Mouse (Mus musculus) intestine, embryonic 14.5 days (tissue): ENCODE data around the gene Ddx6. TPM values are rescaled to one million over a fixed set of nuclear protein-coding genes. Genes with fewer than 3 reads are reported as not detected.

Source experiments
- ATAC-seq: fragments of 200-750 bp; cut with Nextera tagmentation; replicated peaks from 2 replicates; pipeline ENCODE4 v1.8.0; 2017; ENCODE audit warnings: low read depth, moderate number of reproducible peaks, moderate TSS enrichment, moderate library complexity; ENCODE audit not compliant: low FRiP score, low TSS enrichment
- DNase-seq: peaks from one replicate; pipeline ENCODE4 v3.0.0-alpha.2; 2018; ENCODE audit warnings: low spot score
- H3K27ac ChIP-seq: fragments of 300-500 bp; sonication (generic); 2 replicates; pipeline ENCODE4 v1.5.1; 2014; ENCODE audit warnings: low read depth, mild to moderate bottlenecking, control low read depth
- H3K27me3 ChIP-seq: fragments of 300-500 bp; sonication (generic); replicated peaks from 2 replicates; pipeline ENCODE4 v1.6.1; 2014; ENCODE audit warnings: low read length, control low read depth; ENCODE audit not compliant: control insufficient read depth, insufficient read depth
- H3K36me3 ChIP-seq: fragments of 300-500 bp; sonication (generic); 2 replicates; pipeline ENCODE4 v1.6.1; 2014; ENCODE audit warnings: low read length, control low read depth; ENCODE audit not compliant: control insufficient read depth, insufficient read depth
- H3K4me1 ChIP-seq: fragments of 300-500 bp; sonication (generic); replicated peaks from 2 replicates; pipeline ENCODE4 v1.6.1; 2014; ENCODE audit warnings: low read length, control low read depth, mixed read lengths; ENCODE audit not compliant: control insufficient read depth, insufficient read depth
- H3K4me2 ChIP-seq: fragments of 300-500 bp; sonication (generic); 2 replicates; pipeline ENCODE4 v1.6.1; 2014; ENCODE audit warnings: low read length
- H3K4me3 ChIP-seq: fragments of 300-500 bp; sonication (generic); 2 replicates; pipeline ENCODE4 v1.5.1; 2014; ENCODE audit warnings: low read depth, low read length, control low read depth, mixed read lengths
- H3K9ac ChIP-seq: fragments of 300-500 bp; sonication (generic); 2 replicates; pipeline ENCODE4 v1.6.1; 2014; ENCODE audit warnings: mild to moderate bottlenecking, low read length
- H3K9me3 ChIP-seq: fragments of 300-500 bp; sonication (generic); 2 replicates; pipeline ENCODE4 v1.6.1; 2016; ENCODE audit warnings: low read length, control low read depth; ENCODE audit not compliant: control insufficient read depth
- WGBS: fragments of 180-500 bp; shearing (Covaris S2); extraction: QIAGEN DNeasy Blood & Tissue Kit; methylation state at CpG from one replicate; pipeline ENCODE4 v1.1.7; 2014; 5-methylcytosine and 5-hydroxymethylcytosine counted together
- polyA plus RNA-seq: library from polyadenylated mRNA; unstranded; fragments of >200 nt; fragmentation: Nextera tagmentation; extraction: Ambion mirVana; gene quantifications from 2 replicates; pipeline ENCODE4 v1.2.1, GENCODE M21; 2014

Ddx6 gene
- polyA plus RNA-seq, 1 experiment from 2014 or later, result 17.8 TPM

DNA sequence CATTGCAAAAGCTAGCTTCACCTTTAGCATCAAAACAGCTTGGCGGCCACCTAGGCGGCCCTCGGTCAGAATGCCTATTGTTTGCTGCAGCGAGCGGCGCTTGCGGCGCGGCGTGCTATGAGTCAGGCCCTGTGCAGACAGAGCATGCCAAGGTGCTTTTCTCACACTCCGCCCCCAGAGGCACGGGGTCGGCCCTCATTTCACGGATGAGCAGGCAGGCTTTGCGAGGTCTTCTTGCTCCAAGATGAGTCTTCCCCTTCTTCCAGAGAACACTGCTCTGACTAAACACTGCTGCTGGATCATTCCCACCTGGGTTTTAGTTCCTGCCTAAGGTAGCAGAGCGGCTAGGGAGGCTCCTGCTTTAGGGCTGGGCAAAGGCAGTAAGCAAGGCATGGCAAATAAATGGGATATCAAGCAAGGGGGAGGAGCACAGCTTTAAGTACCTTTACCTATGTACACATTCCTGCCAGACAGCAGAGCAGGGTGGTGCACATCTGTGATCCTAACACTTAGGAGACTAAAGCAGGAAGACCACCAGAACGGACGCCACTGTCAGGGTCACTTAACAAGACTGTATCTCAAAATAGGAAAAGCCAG lies 5.7 kb upstream of the Ddx6 start:
- DNase-seq (peak; percentile 78), ATAC-seq (0 out of 2 replicates have a peak, but pooled peaks have one; percentile 32)
- WGBS, result 5% methylated on average over 18 of the region's 18 CpGs
- no peak overlapping the region; the same call in 1 of the 2 replicates for H3K27ac ChIP-seq
- no peaks in the 10 kb centered on the region for H3K9me3 ChIP-seq
- peak overlapping the region; percentile 27; the same call in 1 of the 2 replicates for H3K9ac ChIP-seq
- no peaks in the 10 kb centered on the region for H3K27me3 ChIP-seq
- 0 out of 2 replicates have a peak, but pooled peaks cover 3% of the 10 kb centered on the region for H3K36me3 ChIP-seq
- peaks cover 23% of the 10 kb centered on the region for H3K4me1 ChIP-seq
- H3K4me2 ChIP-seq, result peak overlapping the region; percentile 45
- peak overlapping the region; percentile 6; the same call in 1 of the 2 replicates for H3K4me3 ChIP-seq

DNA sequence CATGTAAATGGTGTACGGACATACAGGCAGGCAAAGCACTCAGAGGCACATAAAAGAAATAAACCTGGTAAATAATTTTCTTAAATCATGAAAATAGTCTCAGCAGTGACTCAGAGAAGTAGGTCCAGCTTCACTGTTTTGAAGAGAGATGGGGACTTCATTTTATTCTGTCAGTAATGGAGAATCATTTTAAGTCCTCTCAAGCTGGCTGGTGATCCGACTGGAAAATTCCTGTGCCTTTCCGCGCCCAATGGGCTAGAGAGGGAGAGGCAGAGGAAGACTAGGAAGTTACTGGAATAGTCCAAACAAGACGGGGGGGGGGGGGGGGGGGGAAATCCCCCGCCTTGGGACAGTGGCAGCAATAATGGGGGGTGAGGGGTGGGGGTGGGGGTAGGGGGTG lies 5.1 kb upstream of the Ddx6 start:
- H3K4me1 ChIP-seq, result peaks cover 23% of the 10 kb centered on the region

DNA sequence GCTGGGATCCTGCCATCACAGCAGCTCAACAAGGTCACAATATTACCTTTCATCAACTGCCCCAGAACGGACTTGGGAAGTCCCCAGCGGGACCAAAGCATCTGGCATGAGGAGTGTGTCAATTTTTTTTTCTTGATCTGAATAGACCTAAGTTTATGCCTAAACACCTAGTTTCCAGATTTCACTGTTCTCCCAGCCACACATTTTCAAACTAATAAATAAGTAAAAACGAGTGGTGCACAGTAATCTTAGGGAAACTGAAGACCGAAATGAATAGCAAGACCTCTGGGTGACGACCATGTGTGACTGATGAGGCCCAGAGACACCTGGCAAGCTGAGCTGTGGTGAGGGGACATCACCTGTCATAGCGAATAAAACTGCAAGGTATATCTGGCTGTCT lies 3.9 kb upstream of the Ddx6 start:
- ATAC-seq, result no peak
- 85% methylated on average over 6 of the region's 6 CpGs for WGBS

More for the DNA sequence above, 5.1 kb upstream of the Ddx6 start:
- no peak for ATAC-seq
- no peak overlapping the region for H3K9ac ChIP-seq
- H3K4me2 ChIP-seq, result peak overlapping the region; percentile 45; the same call in 1 of the 2 replicates
- no peak overlapping the region for H3K27ac ChIP-seq
- DNase-seq, result no peak
- no peak overlapping the region for H3K4me3 ChIP-seq
- no peaks in the 10 kb centered on the region for H3K27me3 ChIP-seq
- H3K9me3 ChIP-seq, result no peaks in the 10 kb centered on the region
- 29% methylated on average over 6 of the region's 6 CpGs for WGBS
- 0 out of 2 replicates have a peak, but pooled peaks cover 3% of the 10 kb centered on the region for H3K36me3 ChIP-seq

DNA sequence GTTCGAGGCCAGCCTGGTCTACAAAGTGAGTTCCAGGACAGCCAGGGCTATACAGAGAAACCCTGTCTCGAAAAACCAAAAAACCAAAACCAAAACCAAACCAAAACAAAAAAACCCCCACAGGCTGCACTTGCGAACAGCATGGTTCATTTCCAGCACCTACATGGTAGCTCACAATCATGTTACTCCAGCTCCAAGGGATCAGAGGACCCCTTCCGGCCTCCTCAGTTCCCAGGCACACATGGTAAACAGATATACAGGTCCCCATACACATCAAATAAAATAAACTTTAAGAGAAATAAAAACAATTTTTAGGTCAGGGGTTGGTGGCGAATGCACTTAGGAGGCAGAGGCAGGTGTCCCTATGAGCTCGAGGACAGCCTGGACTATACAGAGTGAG lies 1.9 kb upstream of the Ddx6 start:
- Histone ChIP-seq H3K36me3 (peaks cover 12% of the 10 kb centered on the region), H3K9ac (peak overlapping the region; percentile 25), H3K4me3 (peak overlapping the region; percentile 100; the same call in 1 of the 2 replicates), H3K9me3 (no peaks in the 10 kb centered on the region), H3K4me1 (peaks cover 40% of the 10 kb centered on the region), H3K4me2 (peak overlapping the region; percentile 76), H3K27ac (0 out of 2 replicates have a peak overlapping the region, but pooled peaks have one; percentile 99), H3K27me3 (no peaks in the 10 kb centered on the region)
- ATAC-seq (no peak), DNase-seq (no peak)
- 71% methylated on average over 6 of the region's 6 CpGs for WGBS

More for the DNA sequence above, 3.9 kb upstream of the Ddx6 start:
- no peak overlapping the region for H3K4me3 ChIP-seq
- H3K4me1 ChIP-seq, result peaks cover 23% of the 10 kb centered on the region
- no peak overlapping the region for H3K27ac ChIP-seq
- H3K36me3 ChIP-seq, result 0 out of 2 replicates have a peak, but pooled peaks cover 3% of the 10 kb centered on the region
- no peaks in the 10 kb centered on the region for H3K27me3 ChIP-seq
- H3K4me2 ChIP-seq, result no peak overlapping the region
- no peak overlapping the region for H3K9ac ChIP-seq
- H3K9me3 ChIP-seq, result no peaks in the 10 kb centered on the region
- DNase-seq, result peak; percentile 6

DNA sequence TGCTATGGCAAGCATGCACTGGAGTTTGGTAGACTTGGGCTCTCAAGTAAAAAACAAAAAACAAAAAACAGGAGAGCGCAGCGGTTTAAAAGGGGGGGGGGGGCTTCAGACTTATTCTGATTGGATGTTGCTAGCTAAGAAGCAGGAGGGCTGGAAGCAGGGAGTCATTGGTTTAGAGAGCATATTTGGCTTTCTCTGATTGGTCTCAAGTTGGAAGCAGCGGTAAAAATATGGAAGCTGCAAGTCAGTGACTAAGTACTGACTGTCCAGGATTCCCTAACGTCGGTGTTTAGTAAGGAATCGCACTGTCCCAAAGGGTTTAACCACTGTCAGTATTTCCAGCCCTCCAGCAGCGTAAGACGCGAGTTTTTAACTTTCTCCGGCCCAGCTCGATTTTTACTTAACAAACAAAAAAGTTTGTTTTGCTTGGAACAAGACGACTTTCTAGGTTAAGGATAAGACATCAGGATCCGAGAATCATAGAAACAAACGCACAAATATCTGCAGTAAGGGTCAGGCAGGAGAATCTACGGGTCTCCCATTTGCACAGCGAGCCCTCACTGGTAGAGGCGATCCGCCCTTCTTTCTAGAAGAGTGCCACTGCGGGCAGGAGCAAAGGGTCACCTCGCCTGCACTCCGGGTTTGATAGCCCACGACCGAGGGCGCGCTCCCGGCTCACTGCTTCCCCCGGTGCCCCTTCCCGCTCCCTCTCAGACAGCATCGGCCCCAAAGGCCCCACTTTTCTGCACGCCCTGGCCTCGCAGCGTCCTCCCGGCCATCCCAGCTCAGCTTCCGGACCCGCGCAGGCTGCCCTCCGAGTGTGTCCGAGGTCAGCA lies 1.0 kb upstream of the Ddx6 start:
- H3K27me3 ChIP-seq, result no peaks in the 10 kb centered on the region
- peaks cover 20% of the 10 kb centered on the region for H3K36me3 ChIP-seq
- peaks cover 39% of the 10 kb centered on the region for H3K4me1 ChIP-seq
- H3K9ac ChIP-seq, result peak overlapping the region; percentile 100
- H3K4me2 ChIP-seq, result peak overlapping the region; percentile 76
- peak; percentile 77 for DNase-seq
- peak overlapping the region; percentile 99 for H3K27ac ChIP-seq
- ATAC-seq, result peak; percentile 67
- H3K4me3 ChIP-seq, result peak overlapping the region; percentile 100
- H3K9me3 ChIP-seq, result no peaks in the 10 kb centered on the region
- under 1% methylated on average over 38 of the region's 38 CpGs for WGBS

DNA sequence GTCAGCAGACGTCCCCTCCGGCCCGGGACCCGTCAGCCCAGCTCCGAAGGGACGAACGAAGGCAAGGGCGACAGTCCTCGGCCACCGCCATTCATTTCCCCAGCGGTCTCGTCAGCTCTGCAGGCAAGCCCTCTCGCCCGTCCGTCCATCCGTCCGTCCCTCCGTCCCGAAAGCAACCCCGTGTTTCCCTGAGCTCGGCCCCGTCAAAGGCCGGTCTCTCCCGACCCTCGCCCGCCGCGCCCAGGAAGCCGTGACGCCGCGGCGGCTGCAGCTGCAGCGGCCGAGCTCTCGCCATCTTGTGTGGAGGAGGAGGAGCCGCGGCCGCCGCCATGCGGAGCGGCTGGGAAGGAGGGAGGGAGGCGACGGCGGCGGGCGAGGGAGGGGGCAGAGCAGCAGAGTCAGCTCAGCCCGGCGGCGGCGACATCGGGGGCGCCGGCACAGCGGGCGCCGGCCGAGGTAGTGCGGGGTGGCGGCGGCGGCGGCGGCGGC lies 358 bp upstream of the Ddx6 start:
- Histone ChIP-seq H3K4me1 (peaks cover 34% of the 10 kb centered on the region), H3K4me3 (peak overlapping the region; percentile 100), H3K4me2 (peak overlapping the region; percentile 76), H3K9ac (peak overlapping the region; percentile 100), H3K27me3 (no peaks in the 10 kb centered on the region), H3K36me3 (peaks cover 27% of the 10 kb centered on the region), H3K9me3 (no peaks in the 10 kb centered on the region), H3K27ac (peak overlapping the region; percentile 99)
- peak; percentile 92 for DNase-seq
- peak; percentile 66 for ATAC-seq
- under 1% methylated on average over 46 of the region's 65 CpGs for WGBS

DNA sequence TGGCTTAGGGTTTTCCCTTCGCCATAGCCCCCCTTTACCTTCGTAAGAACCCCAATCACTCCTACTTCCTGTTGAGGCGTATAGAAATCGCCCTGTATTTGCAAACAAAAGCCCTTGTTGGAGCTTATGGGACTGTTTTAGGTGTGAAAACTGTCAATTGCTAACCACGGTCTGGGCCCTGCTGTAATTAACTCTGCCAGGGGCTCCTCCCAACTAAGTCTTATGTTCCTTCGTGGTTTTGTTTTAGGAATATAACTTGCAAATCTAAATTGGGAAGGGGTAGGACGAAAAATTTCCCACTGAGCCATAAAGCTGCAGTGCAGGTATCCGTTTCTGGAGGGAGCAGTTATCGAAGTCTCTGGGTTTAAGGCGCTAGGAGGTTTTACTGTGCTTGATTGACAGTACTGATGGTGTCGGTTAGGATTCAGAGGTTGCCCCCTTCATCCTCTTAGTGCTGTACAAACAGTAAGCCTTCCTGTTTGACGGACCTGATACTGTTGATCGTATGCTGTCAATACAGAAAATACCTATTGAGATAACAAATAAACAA lies 999 bp downstream of the Ddx6 start:
- peaks cover 40% of the 10 kb centered on the region for H3K36me3 ChIP-seq
- H3K9ac ChIP-seq, result peak overlapping the region; percentile 100
- H3K4me1 ChIP-seq, result peaks cover 25% of the 10 kb centered on the region
- no peaks in the 10 kb centered on the region for H3K9me3 ChIP-seq
- H3K4me3 ChIP-seq, result peak overlapping the region; percentile 100
- DNase-seq (no peak), ATAC-seq (no peak)
- H3K4me2 ChIP-seq, result peak overlapping the region; percentile 51
- peak overlapping the region; percentile 99 for H3K27ac ChIP-seq
- WGBS, result 0% methylated on average over 13 of the region's 13 CpGs
- no peaks in the 10 kb centered on the region for H3K27me3 ChIP-seq

DNA sequence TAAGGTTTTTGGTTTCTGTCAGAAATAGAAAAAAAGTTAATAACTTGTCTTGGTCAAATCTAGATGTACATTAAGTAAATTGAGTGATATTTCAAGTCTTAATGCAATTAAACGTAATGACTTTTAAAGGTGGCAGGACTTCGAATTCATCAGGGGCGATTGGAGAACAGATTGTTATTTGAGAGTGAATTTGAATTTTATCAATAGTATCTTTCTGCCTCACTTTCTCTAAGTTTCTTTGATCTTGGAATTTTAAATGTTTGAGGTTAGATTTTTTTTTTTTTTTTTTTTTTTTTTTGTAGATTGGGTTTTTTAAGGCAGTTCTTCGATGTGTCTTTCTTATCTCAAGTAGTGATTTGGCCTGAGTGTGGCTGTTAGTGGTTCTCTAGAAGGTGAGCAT lies 2.0 kb downstream of the Ddx6 start:
- WGBS, result 62% methylated on average over 4 of the region's 4 CpGs
- no peak overlapping the region for H3K9ac ChIP-seq
- H3K4me3 ChIP-seq, result peak overlapping the region; percentile 100
- no peaks in the 10 kb centered on the region for H3K9me3 ChIP-seq
- DNase-seq (no peak), ATAC-seq (no peak)
- no peaks in the 10 kb centered on the region for H3K27me3 ChIP-seq
- H3K4me2 ChIP-seq, result peak overlapping the region; percentile 51
- H3K36me3 ChIP-seq, result peaks cover 47% of the 10 kb centered on the region
- peaks cover 25% of the 10 kb centered on the region for H3K4me1 ChIP-seq
- no peak overlapping the region for H3K27ac ChIP-seq
